Mouse (Mus musculus): ENCODE data around the gene Myt1l. TPM values are rescaled to one million over a fixed set of nuclear protein-coding genes. Genes with fewer than 3 reads are reported as not detected.

Gene Myt1l
- total RNA-seq, 1 experiment from 2014 or later: not detected

DNA sequence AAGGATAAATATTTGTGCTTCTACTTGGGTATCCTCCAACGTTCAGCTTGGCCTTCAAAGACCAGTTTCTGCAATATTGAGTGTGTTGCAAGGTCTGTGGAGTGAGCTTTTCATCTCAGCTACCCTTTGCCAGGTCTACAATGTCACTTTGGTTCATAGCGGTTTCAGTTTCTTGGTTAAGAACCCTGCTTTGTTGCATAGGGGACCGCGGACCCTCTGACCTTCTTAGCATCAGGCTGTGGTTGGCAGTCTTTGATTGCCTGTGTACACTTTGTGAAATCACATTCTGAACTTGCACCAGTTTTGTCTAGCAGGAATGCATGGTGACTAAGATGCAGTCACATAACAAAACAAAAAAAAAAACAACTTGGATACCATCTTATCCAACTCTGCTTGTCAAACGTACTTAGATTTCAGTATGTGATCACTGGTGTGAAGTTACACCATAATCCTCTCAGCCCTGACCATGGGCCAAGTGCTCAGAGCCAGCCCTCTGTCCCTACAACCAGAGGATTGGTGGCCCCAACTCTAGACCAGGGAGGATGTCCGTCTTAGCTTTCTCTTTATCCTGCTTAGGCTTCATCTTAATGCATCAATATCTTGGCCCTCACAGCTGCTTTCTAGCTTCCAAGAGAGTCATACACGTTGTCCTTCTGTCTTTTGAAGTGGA lies 443.7 kb downstream of the Myt1l start:
- ATAC-seq (replicated peaks; ENCODE audit: insufficient number of reproducible peaks, low FRiP score, low TSS enrichment, poor library complexity, severe bottlenecking): no peak

DNA sequence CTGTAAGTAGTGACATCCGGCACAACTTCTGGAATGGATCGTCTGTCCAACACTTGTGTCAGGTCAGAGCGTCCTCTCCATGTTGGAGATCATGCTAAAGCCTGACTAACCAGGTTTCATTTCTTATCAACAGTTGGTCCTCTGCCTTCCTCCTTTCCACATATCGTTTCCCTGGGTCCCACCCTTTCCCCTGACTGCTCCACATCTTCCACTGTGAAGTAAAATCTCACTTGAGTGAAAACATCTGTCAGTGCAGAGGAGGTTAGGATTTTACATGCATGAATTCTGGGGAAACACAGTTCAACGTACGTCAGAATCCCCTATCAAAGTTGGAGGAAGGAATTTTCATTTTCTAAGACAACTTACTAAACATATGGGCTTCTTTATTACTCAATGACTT lies 444.3 kb downstream of the Myt1l start:
- ATAC-seq (replicated peaks; ENCODE audit: insufficient number of reproducible peaks, low FRiP score, low TSS enrichment, poor library complexity, severe bottlenecking): no peak

All from monocyte, adult 5-6 weeks (primary cell).